Mouse (Mus musculus) embryonic fibroblast, embryonic 13.5 days (primary cell): Measurements from ENCODE around the gene Tchp.

ENCODE experiments used
- CTCF ChIP-seq: IDR thresholded peaks from 2 replicates; pipeline ENCODE4 v1.5.1; 2011; ENCODE audit warnings: mild to moderate bottlenecking, control low read depth, low read length, moderate library complexity, borderline replicate concordance; ENCODE audit not compliant: insufficient read depth
- POLR2A ChIP-seq: IDR thresholded peaks from 2 replicates; pipeline ENCODE4 v1.6.1; 2011; ENCODE audit warnings: low read depth, mild to moderate bottlenecking, control low read depth, low read length, moderate library complexity

GRCm38 (mm10) chr5:114674594-114674993 lies 33.0 kb upstream of the Tchp start:
- TF ChIP-seq CTCF (no peak), POLR2A (no peak)
